In the genomic region with DNA sequence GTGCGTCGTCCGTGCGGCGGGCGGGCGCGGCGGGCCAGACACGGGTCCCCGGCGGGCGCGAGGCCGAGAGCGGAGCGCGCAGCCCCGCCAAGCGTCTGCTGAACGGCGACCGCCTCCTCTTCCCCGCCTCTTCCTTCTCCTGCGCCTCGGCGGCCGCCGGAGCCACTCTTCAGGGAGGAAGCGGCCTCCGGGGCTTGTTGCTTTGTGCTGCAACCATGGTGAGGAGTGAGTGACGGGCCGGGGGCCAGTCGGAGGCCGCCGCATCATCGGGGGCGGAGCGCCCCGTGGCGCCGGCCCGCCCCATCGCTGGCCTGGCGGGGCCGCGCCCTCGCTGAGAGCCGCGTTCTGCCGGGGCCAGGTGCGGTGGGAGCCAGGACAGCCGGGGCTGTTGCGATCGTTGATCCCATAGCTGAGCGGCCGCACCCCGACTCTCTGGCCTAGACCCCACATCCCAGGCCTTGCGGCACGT, we compare ENCODE assay signal across 8 mouse cellular contexts. TPM values are rescaled to one million over a fixed set of nuclear protein-coding genes. Genes with fewer than 3 reads are reported as not detected.
DNase-seq lines count a peak whose midpoint lies in the region; ATAC-seq lines count a peak whose summit lies in the region.

No protein-coding gene starts in this region.

- peak; percentile 97 to 98 for DNase-seq in adrenal gland, adult (ENCODE audit: inconsistent age in 2 of 2, low spot score in 1 of 2)
- DNase-seq in embryo, embryonic 10 days (ENCODE audit: low spot score): peak; percentile 94
- DNase-seq in gastrocnemius, postnatal 10 days: peak; percentile 90
- DNase-seq in induced T-regulatory cell, adult 2 months (ENCODE audit: low read depth): peak; percentile 93
- DNase-seq in left cerebral cortex, adult 8-10 months (ENCODE audit: low spot score in 2 of 2): peak; percentile 92 to 95
- DNase-seq in right cerebral cortex, adult 18-20 months: peak; percentile 97
- peak; percentile 84 for DNase-seq in urinary bladder, postnatal 10 days (ENCODE audit: low spot score)

- ATAC-seq in megakaryocyte, adult 5-6 weeks (ENCODE audit: poor library complexity, severe bottlenecking): peak; percentile 87

RNA-seq across cellular contexts. Expression of gene Rapgef2, which starts 0.8 kb away (rescaled TPM):
- 10 to 100 TPM; 24.8 to 30.8 TPM for total RNA-seq in gastrocnemius, postnatal 10 days (2021)
- total RNA-seq in left cerebral cortex, adult 8-10 months (2022): 100 to 1,000 TPM; 110 to 130 (median 124) TPM
- 17.0 and 17.1 TPM in 2 replicates for total RNA-seq in megakaryocyte, adult 5-6 weeks (2015)
- 16.4 and 20.5 TPM in 2 replicates for total RNA-seq in megakaryocyte, adult 5-6 weeks (2017)

RNA-seq across cellular contexts. Expression of gene Gm17359, which starts 49.3 kb away (rescaled TPM):
- not detected for total RNA-seq in gastrocnemius, postnatal 10 days (2021)
- not detected for total RNA-seq in left cerebral cortex, adult 8-10 months (2022)
- total RNA-seq in megakaryocyte, adult 5-6 weeks (2015): not detected in 2 replicates
- not detected in 2 replicates for total RNA-seq in megakaryocyte, adult 5-6 weeks (2017)

Comparison
In these comparisons a context has a peak if more than half of its experiments do, and no peak if none do; other contexts are left out.
1. Peak in every context shown above with its lines: DNase-seq and ATAC-seq.